Mouse (Mus musculus) heart, embryonic 14.5 days (tissue): Measurements from ENCODE around the gene Ptprn2. TPM values are rescaled to one million over a fixed set of nuclear protein-coding genes. Genes with fewer than 3 reads are reported as not detected.
A peak's percentile ranks its signal among the peaks of the same experiment; 100 is the strongest.

Experiments used
- ATAC-seq: fragments of 200-750 bp; cut with Nextera tagmentation; 2 replicates; pipeline ENCODE4 v1.8.0; 2017; ENCODE audit warnings: low read depth, moderate TSS enrichment; ENCODE audit not compliant: insufficient number of reproducible peaks, insufficient read depth, low FRiP score
- H3K27ac ChIP-seq, 2 experiments: fragments of 200-500 bp in 1 of 2; fragments of 300-500 bp in 1 of 2; sonication (generic) in 1 of 2; replicated peaks in 1 of 2; 2 replicates each; pipeline ENCODE4 v1.5.1; 2012 to 2014; ENCODE audit warnings: low read depth in 2 of 2, low read length in 2 of 2, control low read depth in 1 of 2, mild to moderate bottlenecking in 1 of 2, mixed read lengths in 1 of 2; ENCODE audit not compliant: control insufficient read depth in 1 of 2, insufficient read depth in 1 of 2
- H3K27me3 ChIP-seq: fragments of 300-500 bp; sonication (generic); 2 replicates; pipeline ENCODE4 v1.6.1; 2014; ENCODE audit warnings: mild to moderate bottlenecking, low read length, control low read depth; ENCODE audit not compliant: control insufficient read depth, insufficient read depth
- H3K36me3 ChIP-seq: fragments of 300-500 bp; sonication (generic); 2 replicates; pipeline ENCODE4 v1.6.1; 2014; ENCODE audit warnings: mild to moderate bottlenecking, control low read depth, low read length, mixed read lengths; ENCODE audit not compliant: control insufficient read depth, insufficient read depth
- H3K4me1 ChIP-seq, 2 experiments: fragments of 200-500 bp in 1 of 2; fragments of 300-500 bp in 1 of 2; sonication (generic) in 1 of 2; 2 replicates each; pipeline ENCODE4 v1.6.1; 2012 to 2014; ENCODE audit warnings: low read length in 2 of 2, control low read depth in 1 of 2, mixed read lengths in 1 of 2; ENCODE audit not compliant: control insufficient read depth in 2 of 2, insufficient read depth in 2 of 2
- H3K4me2 ChIP-seq: fragments of 300-500 bp; sonication (generic); 2 replicates; pipeline ENCODE4 v1.6.1; 2014; ENCODE audit warnings: mild to moderate bottlenecking, low read length
- H3K4me3 ChIP-seq, 2 experiments: fragments of 200-500 bp in 1 of 2; fragments of 300-500 bp in 1 of 2; sonication (generic) in 1 of 2; 2 replicates each; pipeline ENCODE4 v1.5.1; 2012 to 2014; ENCODE audit warnings: low read length in 2 of 2, mild to moderate bottlenecking in 2 of 2, control low read depth in 1 of 2, low read depth in 1 of 2, moderate library complexity in 1 of 2; ENCODE audit not compliant: control insufficient read depth in 1 of 2, insufficient read depth in 1 of 2
- H3K9ac ChIP-seq: fragments of 300-500 bp; sonication (generic); 2 replicates; pipeline ENCODE4 v1.6.1; 2014; ENCODE audit warnings: mild to moderate bottlenecking, low read length
- H3K9me3 ChIP-seq: fragments of 300-500 bp; sonication (generic); 2 replicates; pipeline ENCODE4 v1.6.1; 2016; ENCODE audit warnings: low read length, control low read depth; ENCODE audit not compliant: control insufficient read depth
- WGBS: fragments of 180-500 bp; shearing (Covaris S2); extraction: QIAGEN DNeasy Blood & Tissue Kit; methylation state at CpG from one replicate; pipeline ENCODE4 v1.1.7; 2014; 5-methylcytosine and 5-hydroxymethylcytosine counted together
- polyA plus RNA-seq: library from polyadenylated mRNA; unstranded; fragments of >200 nt; fragmentation: Nextera tagmentation; extraction: Ambion mirVana; gene quantifications from 2 replicates; pipeline ENCODE4 v1.2.1, GENCODE M21; 2014

Gene Ptprn2
- polyA plus RNA-seq, 1 experiment from 2014 or later = 0.20 TPM

- Histone ChIP-seq H3K27ac (peak overlapping the region; percentile 64 to 74), H3K9me3 (no peaks in the 10 kb centered on the region), H3K36me3 (no peaks in the 10 kb centered on the region), H3K4me1 (peaks cover 10 to 14% of the 10 kb centered on the region in 2 experiments; a peak in 3 of 4 replicates), H3K4me3 (no peak overlapping the region), H3K27me3 (no peaks in the 10 kb centered on the region), H3K9ac (no peak overlapping the region), H3K4me2 (no peak overlapping the region)
- peak; percentile 64 for ATAC-seq
- WGBS = 48% methylated on average over 8 of the region's 8 CpGs
Observed at GRCm38 (mm10) chr12:116776447-116776846, 290.9 kb downstream of the Ptprn2 start.

GRCm38 (mm10) chr12:116778095-116779090 lies 292.9 kb downstream of the Ptprn2 start:
- H3K9me3 ChIP-seq = no peaks in the 10 kb centered on the region
- no peaks in the 10 kb centered on the region for H3K36me3 ChIP-seq
- no peaks in the 10 kb centered on the region for H3K27me3 ChIP-seq
- no peak overlapping the region for H3K4me2 ChIP-seq
- no peak overlapping the region for H3K4me3 ChIP-seq
- no peak overlapping the region for H3K9ac ChIP-seq
- H3K27ac ChIP-seq = no peak overlapping the region
- H3K4me1 ChIP-seq = 0 out of 4 replicates have a peak, but pooled peaks cover 3 to 7% of the 10 kb centered on the region in 2 experiments
- WGBS = 70% methylated on average over 4 of the region's 4 CpGs
- no peak for ATAC-seq

DNA sequence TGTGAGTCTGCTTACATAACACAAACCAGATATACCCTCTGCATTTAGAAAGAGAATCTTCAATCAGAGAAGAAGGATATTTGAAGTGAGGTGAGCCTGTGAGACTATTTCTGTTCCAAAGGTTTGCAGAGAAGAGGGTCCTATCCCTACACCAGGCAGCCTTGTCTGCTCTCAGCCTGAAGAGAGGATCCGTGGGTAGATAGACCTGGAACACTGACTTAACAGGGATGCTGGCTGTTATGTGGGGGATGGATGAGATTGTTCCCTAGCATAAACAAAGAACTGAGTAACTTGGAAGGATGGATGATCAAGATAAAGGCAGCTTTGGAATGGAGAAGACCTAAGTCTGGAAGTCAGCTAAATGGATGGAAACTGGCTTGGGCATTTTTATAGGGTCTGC lies 294.9 kb downstream of the Ptprn2 start:
- Histone ChIP-seq H3K27me3 (no peaks in the 10 kb centered on the region), H3K4me2 (no peak overlapping the region), H3K36me3 (no peaks in the 10 kb centered on the region), H3K4me1 (0 out of 4 replicates have a peak, but pooled peaks cover 3 to 7% of the 10 kb centered on the region in 2 experiments), H3K27ac (no peak overlapping the region), H3K4me3 (no peak overlapping the region), H3K9me3 (no peaks in the 10 kb centered on the region), H3K9ac (no peak overlapping the region)
- ATAC-seq = no peak
- WGBS = 74% methylated on average over 1 of the region's 1 CpGs

DNA sequence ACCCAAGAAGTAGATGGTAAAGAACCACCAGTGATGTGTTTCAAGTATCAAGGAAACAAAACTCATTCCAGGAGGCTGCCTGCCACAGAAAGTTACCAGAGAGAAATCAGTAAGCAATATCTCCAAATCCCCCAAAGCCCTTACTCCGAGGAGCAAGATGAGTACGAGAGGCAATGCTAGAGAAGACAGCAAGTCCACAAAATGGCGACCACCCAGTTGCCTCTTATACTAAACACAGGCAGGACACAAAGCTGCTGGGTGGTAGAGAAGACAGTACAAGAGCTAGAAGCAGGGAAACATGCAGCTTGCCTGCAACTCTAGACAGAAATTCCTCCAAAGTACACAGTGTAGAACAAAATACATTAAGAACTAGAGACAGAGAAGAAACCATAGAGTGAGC lies 300.2 kb downstream of the Ptprn2 start:
- Histone ChIP-seq H3K4me2 (no peak overlapping the region), H3K4me1 (no peaks in the 10 kb centered on the region), H3K27me3 (no peaks in the 10 kb centered on the region), H3K4me3 (no peak overlapping the region), H3K27ac (no peak overlapping the region), H3K36me3 (no peaks in the 10 kb centered on the region), H3K9me3 (no peaks in the 10 kb centered on the region), H3K9ac (no peak overlapping the region)
- ATAC-seq = no peak
- 89% methylated on average over 3 of the region's 3 CpGs for WGBS

DNA sequence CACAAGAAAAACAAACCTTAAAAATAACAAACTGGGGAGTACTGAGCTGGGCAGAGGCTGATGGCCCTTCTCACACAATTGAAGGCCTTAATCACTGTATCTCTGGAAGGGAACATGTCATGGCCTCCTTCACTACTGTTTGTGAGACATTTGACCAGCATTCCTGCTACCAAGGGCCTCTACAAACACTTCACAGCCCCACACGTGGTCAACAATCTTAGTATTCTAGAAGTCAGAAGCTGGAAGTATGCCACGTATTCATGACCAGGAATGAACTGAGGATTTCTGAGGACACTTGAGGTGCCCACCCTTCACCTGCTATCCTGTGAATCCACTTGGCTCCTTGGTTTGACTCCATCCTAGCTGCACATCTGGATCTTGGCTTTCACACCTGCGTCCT lies 302.8 kb downstream of the Ptprn2 start:
- Histone ChIP-seq H3K4me3 (no peak overlapping the region), H3K4me1 (no peaks in the 10 kb centered on the region), H3K36me3 (no peaks in the 10 kb centered on the region), H3K9me3 (no peaks in the 10 kb centered on the region), H3K9ac (no peak overlapping the region), H3K27ac (no peak overlapping the region), H3K27me3 (no peaks in the 10 kb centered on the region), H3K4me2 (no peak overlapping the region)
- ATAC-seq = no peak
- 54% methylated on average over 3 of the region's 3 CpGs for WGBS

- 82% methylated on average over 5 of the region's 5 CpGs for WGBS
- no peak overlapping the region for H3K4me3 ChIP-seq
- H3K4me1 ChIP-seq = no peaks in the 10 kb centered on the region
- no peak overlapping the region for H3K4me2 ChIP-seq
- H3K9ac ChIP-seq = no peak overlapping the region
- no peak overlapping the region for H3K27ac ChIP-seq
- H3K36me3 ChIP-seq = no peaks in the 10 kb centered on the region
- no peak for ATAC-seq
- no peaks in the 10 kb centered on the region for H3K27me3 ChIP-seq
- no peaks in the 10 kb centered on the region for H3K9me3 ChIP-seq
Observed at GRCm38 (mm10) chr12:116803331-116803730, 317.8 kb downstream of the Ptprn2 start.

DNA sequence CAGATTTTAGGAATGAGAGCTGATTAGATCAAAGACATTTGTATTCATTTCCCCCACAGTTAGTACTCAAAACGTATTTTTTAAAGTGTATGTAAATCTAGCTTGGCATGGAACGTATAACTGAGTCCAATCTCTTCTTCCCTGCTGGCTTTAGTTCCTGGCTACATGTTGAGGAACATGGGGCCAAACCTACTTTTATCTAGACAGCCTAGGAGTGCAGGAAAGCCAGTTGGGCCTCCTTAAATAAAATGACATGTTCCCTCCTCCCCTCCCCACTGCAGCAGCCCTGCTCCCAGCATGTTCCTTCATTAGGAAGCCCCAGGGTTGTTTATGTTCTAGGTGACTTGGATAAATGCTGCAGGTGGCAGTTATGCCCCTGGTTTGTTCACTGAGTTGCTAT lies 319.2 kb downstream of the Ptprn2 start:
- WGBS = 52% methylated on average over 2 of the region's 2 CpGs

More for the DNA sequence above, 319.2 kb downstream of the Ptprn2 start:
- Histone ChIP-seq H3K9me3 (no peaks in the 10 kb centered on the region), H3K9ac (no peak overlapping the region), H3K36me3 (no peaks in the 10 kb centered on the region), H3K4me1 (no peaks in the 10 kb centered on the region), H3K4me3 (no peak overlapping the region), H3K27ac (no peak overlapping the region), H3K27me3 (no peaks in the 10 kb centered on the region), H3K4me2 (no peak overlapping the region)
- ATAC-seq = no peak
